Mouse (Mus musculus) ES-Bruce4 (cell line): ENCODE results near the gene Gm3238.
"Not testable (repeated sequence)": the region's sequence is repeated elsewhere in the genome, so short reads cannot be mapped to it uniquely, and the experiment has no call there.

Experiments used
- CTCF ChIP-seq: IDR thresholded peaks from one replicate; pipeline ENCODE4 v1.8.1; 2011; ENCODE audit warnings: low read depth, low read length
- POLR2A ChIP-seq: IDR thresholded peaks from one replicate; pipeline ENCODE4 v1.8.1; 2011; ENCODE audit warnings: low read length; ENCODE audit not compliant: insufficient read depth

DNA sequence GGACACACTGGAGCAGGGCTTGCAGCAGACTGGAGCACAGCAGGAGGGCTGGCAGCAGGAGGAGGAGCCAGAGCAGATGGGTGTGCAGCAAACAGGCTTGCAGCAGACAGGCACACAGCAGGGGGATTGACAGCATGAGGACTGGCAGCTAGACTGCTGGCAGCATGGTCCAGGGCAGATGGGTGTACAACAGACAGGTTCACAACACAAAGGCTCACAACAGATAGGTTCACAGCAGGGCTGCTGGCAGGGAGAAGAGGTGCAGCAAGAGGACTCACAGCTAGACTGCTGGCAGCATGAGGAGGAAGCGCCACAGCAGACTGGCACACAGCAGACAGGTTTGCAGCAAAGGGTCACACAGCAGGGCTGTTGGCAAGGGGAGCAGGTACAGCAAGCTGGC, 20.4 kb downstream of the Gm3238 start:
- not testable (repeated sequence) for TF ChIP-seq CTCF, POLR2A
